Mouse (Mus musculus) urinary bladder, postnatal 14 days (tissue): ENCODE results near the gene Atp5d.
A peak's percentile ranks its signal among the peaks of the same experiment; 100 is the strongest.

Experiments
- DNase-seq: peaks from one replicate; pipeline ENCODE4 v3.0.0; 2021; ENCODE audit warnings: low spot score

Gene Atp5d

GRCm38 (mm10) chr10:80138553-80139438 lies at the start of gene Atp5d:
TSS of gene Atp5d (plus strand) at chr10:80138632.
- peak; percentile 58 for DNase-seq

- no peak for DNase-seq
Observed at GRCm38 (mm10) chr10:80089146-80089545, 49.3 kb upstream of the Atp5d start.

- no peak for DNase-seq
Observed at GRCm38 (mm10) chr10:80091527-80091926, 46.9 kb upstream of the Atp5d start.

- DNase-seq: no peak
Observed at GRCm38 (mm10) chr10:80092690-80093089, 45.7 kb upstream of the Atp5d start.

- no peak for DNase-seq
Observed at GRCm38 (mm10) chr10:80094085-80094484, 44.3 kb upstream of the Atp5d start.

- DNase-seq: no peak
Observed at GRCm38 (mm10) chr10:80094684-80095083, 43.7 kb upstream of the Atp5d start.

GRCm38 (mm10) chr10:80095547-80095946 lies 42.9 kb upstream of the Atp5d start:
- DNase-seq: peak; percentile 41

GRCm38 (mm10) chr10:80097275-80097674 lies 41.2 kb upstream of the Atp5d start:
- DNase-seq: peak; percentile 56

GRCm38 (mm10) chr10:80098630-80099029 lies 39.8 kb upstream of the Atp5d start:
- no peak for DNase-seq

GRCm38 (mm10) chr10:80100982-80101381 lies 37.5 kb upstream of the Atp5d start:
- DNase-seq: peak; percentile 57

GRCm38 (mm10) chr10:80102216-80102915 lies 36.1 kb upstream of the Atp5d start:
- DNase-seq: peak; percentile 89

- DNase-seq: no peak
Observed at GRCm38 (mm10) chr10:80103032-80103431, 35.4 kb upstream of the Atp5d start.

- DNase-seq: no peak
Observed at GRCm38 (mm10) chr10:80104181-80104580, 34.3 kb upstream of the Atp5d start.

- DNase-seq: no peak
Observed at GRCm38 (mm10) chr10:80105460-80105859, 33.0 kb upstream of the Atp5d start, which contains the start of gene Sbno2. TSS of gene Sbno2 (minus strand) at chr10:80105571.

GRCm38 (mm10) chr10:80105926-80106325 lies 32.5 kb upstream of the Atp5d start:
- DNase-seq: peak; percentile 70

- DNase-seq: no peak
Observed at GRCm38 (mm10) chr10:80107678-80108077, 30.8 kb upstream of the Atp5d start.

GRCm38 (mm10) chr10:80114341-80115284 lies 23.8 kb upstream of the Atp5d start:
- peak; percentile 95 for DNase-seq

GRCm38 (mm10) chr10:80115290-80115943 lies 23.0 kb upstream of the Atp5d start, which contains the start of gene Stk11:
TSS of gene Stk11 (plus strand) at chr10:80115803.
- peak; percentile 100 for DNase-seq

GRCm38 (mm10) chr10:80115944-80116335 lies 22.5 kb upstream of the Atp5d start:
- DNase-seq: no peak

- peak; percentile 18 for DNase-seq
Observed at GRCm38 (mm10) chr10:80116563-80116926, 21.9 kb upstream of the Atp5d start.

- DNase-seq: peak; percentile 53
Observed at GRCm38 (mm10) chr10:80116927-80117691, 21.3 kb upstream of the Atp5d start.
